Mouse (Mus musculus): ENCODE data around the gene Gm11634. TPM values are rescaled to one million over a fixed set of nuclear protein-coding genes. Genes with fewer than 3 reads are reported as not detected.
A peak's percentile ranks its signal among the peaks of the same experiment; 100 is the strongest.

Gm11634 gene
- total and polyA plus RNA-seq, 3 experiments, result not detected

DNA sequence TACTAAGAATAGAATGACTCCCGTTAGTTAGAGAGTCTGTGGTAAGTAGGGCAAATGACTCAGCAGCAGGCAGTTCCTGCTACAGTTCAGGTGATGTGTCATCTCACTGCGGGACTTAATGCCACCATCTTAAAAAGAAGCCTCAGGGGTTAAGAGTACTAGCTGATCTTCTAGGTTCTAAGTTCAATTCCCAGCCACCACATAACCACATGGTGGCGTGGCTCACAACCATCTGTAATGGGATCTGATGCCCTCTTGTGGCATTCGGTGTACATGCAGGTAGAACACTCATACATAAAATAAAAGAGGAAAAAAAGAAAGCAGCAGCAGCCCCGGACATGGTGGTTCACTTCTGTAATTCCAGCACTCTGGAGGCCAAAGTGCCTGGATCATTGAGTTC is 36.7 kb downstream of the Gm11634 start (continued):
- TF ChIP-seq RCOR1 (conservative IDR thresholded peaks at IDR 0.05; ENCODE audit: low read depth, low read length), result no peak
- TF ChIP-seq USF2 (conservative IDR thresholded peaks at IDR 0.05; ENCODE audit: low read depth, low read length), result no peak
- peak; percentile 87; the same call in 1 of the 2 replicates for TF ChIP-seq NELFE (IDR thresholded peaks at IDR 0.05; ENCODE audit: low read depth, low read length)
- TF ChIP-seq CHD1 (IDR thresholded peaks at IDR 0.05; ENCODE audit: low read depth, low read length), result no peak
- TF ChIP-seq JUND (conservative IDR thresholded peaks at IDR 0.05; ENCODE audit: low read depth, low read length), result peak; percentile 75
- TF ChIP-seq UBTF (IDR thresholded peaks at IDR 0.05; ENCODE audit: low read depth, low read length), result no peak
- TF ChIP-seq CHD2 (IDR thresholded peaks at IDR 0.05; ENCODE audit: low read length), result no peak
- peak; percentile 82 for TF ChIP-seq SMC3 (IDR thresholded peaks at IDR 0.05; ENCODE audit: low read depth, low read length)
- TF ChIP-seq MAZ (IDR thresholded peaks at IDR 0.05; ENCODE audit: low read depth, low read length), result no peak
- TF ChIP-seq MYC (IDR thresholded peaks at IDR 0.05; ENCODE audit: low read depth, low read length), result peak; percentile 98
- TF ChIP-seq MAX (IDR thresholded peaks at IDR 0.05; ENCODE audit: low read length), result peak; percentile 91
- TF ChIP-seq ZMIZ1 (IDR thresholded peaks at IDR 0.05; ENCODE audit: low read depth, low read length), result no peak
- peak; percentile 30; the same call in 1 of the 2 replicates for TF ChIP-seq BHLHE40 (IDR thresholded peaks at IDR 0.05; ENCODE audit: low read depth, low read length)
- TF ChIP-seq EP300 (IDR thresholded peaks at IDR 0.05; ENCODE audit: low read length), result no peak; the same call in 1 of the 2 replicates

GRCm38 (mm10) chr11:101556954-101557353 is 42.1 kb downstream of the Gm11634 start:
- dilution Hi-C loops (cut with MboI; ENCODE audit: extremely low pct_ligation_motif_present, extremely low pct_unique_long_range_greater_than_20kb, low sequenced_read_pairs), result no loop called here
- in situ Hi-C loops (cut with MboI; ENCODE audit: low pct_ligation_motif_present, low pct_unique_long_range_greater_than_20kb, low sequenced_read_pairs), result no loop called here
- Histone ChIP-seq H3K9ac (ENCODE audit: insufficient read depth, low read depth) (no peak overlapping the region), H3K27ac (ENCODE audit: insufficient read depth, low read depth) (no peak overlapping the region), H3K27me3 (replicated peaks) (no peaks in the 10 kb centered on the region), H3K4me1 (ENCODE audit: control insufficient read depth in 1 of 2, insufficient read depth in 2 of 2) (peaks cover 3 to 28% of the 10 kb centered on the region in 2 experiments; a peak in 3 of 4 replicates), H3K79me2 (replicated peaks; ENCODE audit: control insufficient read depth, extremely low read depth, insufficient read depth, poor library complexity, severe bottlenecking) (peaks cover 40% of the 10 kb centered on the region), H3K4me3 (replicated peaks in 1 of 3; ENCODE audit: low read depth in 2 of 3, low read length in 2 of 3, poor library complexity in 1 of 3) (no peak overlapping the region), H3K4me2 (ENCODE audit: insufficient read depth, low read depth, poor library complexity, severe bottlenecking) (no peak overlapping the region), H3K36me3 (replicated peaks in 1 of 2; ENCODE audit: control insufficient read depth in 1 of 2, insufficient read depth in 1 of 2, low read length in 1 of 2) (peaks cover 37 to 64% of the 10 kb centered on the region in 2 experiments), H3K9me3 (replicated peaks; ENCODE audit: low read length) (no peaks in the 10 kb centered on the region)
- TF ChIP-seq PAX5 (IDR thresholded peaks at IDR 0.05; ENCODE audit: low read length) (no peak), POLR2A (IDR thresholded peaks at IDR 0.05; ENCODE audit: low read depth, low read length) (no peak), ETS1 (conservative IDR thresholded peaks at IDR 0.05; ENCODE audit: low read depth, low read length) (no peak), USF1 (IDR thresholded peaks at IDR 0.05; ENCODE audit: low read depth, low read length) (no peak), KAT2A (IDR thresholded peaks at IDR 0.05; ENCODE audit: insufficient replicate concordance, low read length) (no peak), ZMIZ1 (IDR thresholded peaks at IDR 0.05; ENCODE audit: low read depth, low read length) (no peak), MAX (IDR thresholded peaks at IDR 0.05; ENCODE audit: low read length) (no peak), GABPA (IDR thresholded peaks at IDR 0.05; ENCODE audit: insufficient replicate concordance, low read depth, low read length) (no peak), TBP (conservative IDR thresholded peaks at IDR 0.05; ENCODE audit: low read depth, low read length) (no peak), E2F4 (IDR thresholded peaks at IDR 0.05; ENCODE audit: insufficient replicate concordance, low read depth, low read length) (no peak), USF2 (conservative IDR thresholded peaks at IDR 0.05; ENCODE audit: low read depth, low read length) (no peak), POLR2AphosphoS2 (IDR thresholded peaks at IDR 0.05; ENCODE audit: low read depth, low read length) (no peak), ELF1 (IDR thresholded peaks at IDR 0.05; ENCODE audit: low read depth, low read length) (no peak), MXI1 (IDR thresholded peaks at IDR 0.05; ENCODE audit: low read depth, low read length) (no peak), EP300 (IDR thresholded peaks at IDR 0.05; ENCODE audit: low read length) (no peak), ZC3H11A (IDR thresholded peaks at IDR 0.05; ENCODE audit: low read depth, low read length) (no peak), CTCF (conservative IDR thresholded peaks at IDR 0.05 in 1 of 2, IDR thresholded peaks at IDR 0.05 in 1 of 2; ENCODE audit: low read depth in 2 of 2, low read length in 2 of 2) (no peak), MEF2A (IDR thresholded peaks at IDR 0.05; ENCODE audit: borderline replicate concordance, low read depth, low read length) (no peak), BHLHE40 (IDR thresholded peaks at IDR 0.05; ENCODE audit: low read depth, low read length) (no peak), ZNF384 (IDR thresholded peaks at IDR 0.05; ENCODE audit: low read depth, low read length) (no peak)
- DNase-seq (ENCODE audit: extremely low read depth), result no peak
